Mouse (Mus musculus) CH12.LX (cell line): Measurements from ENCODE around the gene Rps6kb2. TPM values are rescaled to one million over a fixed set of nuclear protein-coding genes. Genes with fewer than 3 reads are reported as not detected.

Experiments
- DNase-seq: peaks from one replicate; pipeline ENCODE4 v3.0.0-alpha.2; 2013; ENCODE audit errors: extremely low read depth
- H3K27ac ChIP-seq: 2 replicates; pipeline ENCODE4 v1.5.1; 2012; ENCODE audit warnings: low read depth, mild to moderate bottlenecking, control low read depth, moderate library complexity; ENCODE audit not compliant: insufficient read depth
- H3K27me3 ChIP-seq: replicated peaks from 2 replicates; pipeline ENCODE3; 2012; ENCODE audit warnings: inconsistent platforms
- H3K36me3 ChIP-seq, 2 experiments: replicated peaks in 1 of 2; 2 replicates each; pipeline versions ENCODE3 to v1.6.1; 2012; ENCODE audit warnings: inconsistent platforms in 1 of 2, low read length in 1 of 2, mild to moderate bottlenecking in 1 of 2, mixed read lengths in 1 of 2, moderate library complexity in 1 of 2; ENCODE audit not compliant: control insufficient read depth in 1 of 2, insufficient read depth in 1 of 2
- H3K4me1 ChIP-seq, 2 experiments: 2 replicates each; pipeline ENCODE4 v1.6.1; 2012; ENCODE audit warnings: inconsistent platforms in 1 of 2, moderate library complexity in 1 of 2; ENCODE audit not compliant: insufficient read depth in 2 of 2, control insufficient read depth in 1 of 2
- H3K4me2 ChIP-seq: 2 replicates; pipeline ENCODE4 v1.6.1; 2012; ENCODE audit warnings: low read depth, mild to moderate bottlenecking, control low read depth; ENCODE audit not compliant: poor library complexity, insufficient read depth, severe bottlenecking
- H3K4me3 ChIP-seq, 3 experiments: fragments of 150-350 bp in 1 of 3; sonication (generic) in 1 of 3; replicated peaks in 1 of 3; 2 replicates each; pipeline versions ENCODE3 to v1.5.1; 2011 to 2012; ENCODE audit warnings: low read depth in 2 of 3, low read length in 2 of 3, mild to moderate bottlenecking in 2 of 3, moderate library complexity in 2 of 3, control low read depth in 1 of 3, improper control_type of control experiment in 1 of 3, inconsistent platforms in 1 of 3, mixed read lengths in 1 of 3; ENCODE audit not compliant: poor library complexity in 1 of 3
- H3K79me2 ChIP-seq: replicated peaks from 2 replicates; pipeline ENCODE4 v1.6.1; 2012; ENCODE audit warnings: mild to moderate bottlenecking, moderate library complexity; ENCODE audit not compliant: control insufficient read depth, poor library complexity, insufficient read depth, severe bottlenecking; ENCODE audit errors: extremely low read depth
- H3K9ac ChIP-seq: 2 replicates; pipeline ENCODE4 v1.6.1; 2012; ENCODE audit warnings: low read depth, mild to moderate bottlenecking, control low read depth, moderate library complexity; ENCODE audit not compliant: insufficient read depth
- H3K9me3 ChIP-seq: replicated peaks from 2 replicates; pipeline ENCODE3; 2012; ENCODE audit warnings: low read length, inconsistent platforms, mixed read lengths
- BHLHE40 ChIP-seq: IDR thresholded peaks from 2 replicates; pipeline ENCODE4 v1.6.1; 2011; ENCODE audit warnings: mild to moderate bottlenecking, low read depth, low read length, improper control_type of control experiment
- CHD1 ChIP-seq: IDR thresholded peaks from 2 replicates; pipeline ENCODE4 v1.6.1; 2012; ENCODE audit warnings: low read depth, low read length, improper control_type of control experiment, inconsistent platforms
- EP300 ChIP-seq: IDR thresholded peaks from 2 replicates; pipeline ENCODE4 v1.6.1; 2011; ENCODE audit warnings: low read length, improper control_type of control experiment
- GABPA ChIP-seq: IDR thresholded peaks from 2 replicates; pipeline ENCODE4 v1.6.1; 2012; ENCODE audit warnings: low read depth, low read length, improper control_type of control experiment, inconsistent platforms; ENCODE audit not compliant: insufficient replicate concordance
- JUN ChIP-seq: IDR thresholded peaks from 2 replicates; pipeline ENCODE4 v1.6.1; 2011; ENCODE audit warnings: low read depth, mild to moderate bottlenecking, low read length, improper control_type of control experiment, moderate library complexity; ENCODE audit not compliant: insufficient read depth
- MAX ChIP-seq: IDR thresholded peaks from 2 replicates; pipeline ENCODE4 v1.6.1; 2011; ENCODE audit warnings: low read length, improper control_type of control experiment
- MYC ChIP-seq: IDR thresholded peaks from 2 replicates; pipeline ENCODE4 v1.6.1; 2011; ENCODE audit warnings: low read depth, mild to moderate bottlenecking, improper control_type of control experiment, low read length
- NRF1 ChIP-seq: IDR thresholded peaks from 2 replicates; pipeline ENCODE4 v1.6.1; 2014; ENCODE audit warnings: low read depth, mild to moderate bottlenecking, inconsistent platforms, low read length, improper control_type of control experiment, moderate library complexity
- TBP ChIP-seq: conservative IDR thresholded peaks from 2 replicates; pipeline ENCODE4 v1.6.1; 2011; ENCODE audit warnings: low read depth, low read length, improper control_type of control experiment
- TCF12 ChIP-seq: IDR thresholded peaks from 2 replicates; pipeline ENCODE4 v1.6.1; 2014; ENCODE audit warnings: low read depth, mild to moderate bottlenecking, inconsistent platforms, low read length, improper control_type of control experiment
- UBTF ChIP-seq: IDR thresholded peaks from 2 replicates; pipeline ENCODE4 v1.6.1; 2012; ENCODE audit warnings: low read depth, mild to moderate bottlenecking, inconsistent platforms, low read length, improper control_type of control experiment, moderate library complexity
- USF1 ChIP-seq: IDR thresholded peaks from 2 replicates; pipeline ENCODE4 v1.6.1; 2014; ENCODE audit warnings: low read depth, mild to moderate bottlenecking, inconsistent platforms, low read length, improper control_type of control experiment
- ZMIZ1 ChIP-seq: IDR thresholded peaks from 2 replicates; pipeline ENCODE4 v1.6.1; 2012; ENCODE audit warnings: low read depth, mild to moderate bottlenecking, inconsistent platforms, low read length, improper control_type of control experiment
- dilution Hi-C: fragments of 300-500 bp; cut with MboI; formaldehyde crosslinking; loops from 2 replicates; pipeline ENCODE4 v1.14.3; 2020; ENCODE audit warnings: low sequenced_read_pairs; ENCODE audit not compliant: extremely low pct_unique_long_range_greater_than_20kb, extremely low pct_ligation_motif_present
- in situ Hi-C: fragments of 300-500 bp; cut with MboI; formaldehyde crosslinking; loops from 3 replicates; pipeline ENCODE4 v1.14.3; 2019; ENCODE audit warnings: low sequenced_read_pairs, low pct_ligation_motif_present, low pct_unique_long_range_greater_than_20kb, mixed read lengths
- polyA plus RNA-seq: library from polyadenylated mRNA; unstranded; fragments of >175 nt; gene quantifications from 2 replicates; pipeline ENCODE4 v1.2.1, GENCODE M21; 2012; ENCODE audit warnings: low read depth; ENCODE audit not compliant: insufficient read length
- total RNA-seq, 2 experiments: library from RNA; depleted of rRNA; stranded (reverse); fragments of 300-350 nt in 1 of 2; fragments of >200 nt in 1 of 2; gene quantifications; 2 replicates each; pipeline ENCODE4 v1.2.3; 2012 to 2014

The Rps6kb2 gene
- total and polyA plus RNA-seq, 3 experiments, result 9.7 to 26.6 (median 20.7) TPM

DNA sequence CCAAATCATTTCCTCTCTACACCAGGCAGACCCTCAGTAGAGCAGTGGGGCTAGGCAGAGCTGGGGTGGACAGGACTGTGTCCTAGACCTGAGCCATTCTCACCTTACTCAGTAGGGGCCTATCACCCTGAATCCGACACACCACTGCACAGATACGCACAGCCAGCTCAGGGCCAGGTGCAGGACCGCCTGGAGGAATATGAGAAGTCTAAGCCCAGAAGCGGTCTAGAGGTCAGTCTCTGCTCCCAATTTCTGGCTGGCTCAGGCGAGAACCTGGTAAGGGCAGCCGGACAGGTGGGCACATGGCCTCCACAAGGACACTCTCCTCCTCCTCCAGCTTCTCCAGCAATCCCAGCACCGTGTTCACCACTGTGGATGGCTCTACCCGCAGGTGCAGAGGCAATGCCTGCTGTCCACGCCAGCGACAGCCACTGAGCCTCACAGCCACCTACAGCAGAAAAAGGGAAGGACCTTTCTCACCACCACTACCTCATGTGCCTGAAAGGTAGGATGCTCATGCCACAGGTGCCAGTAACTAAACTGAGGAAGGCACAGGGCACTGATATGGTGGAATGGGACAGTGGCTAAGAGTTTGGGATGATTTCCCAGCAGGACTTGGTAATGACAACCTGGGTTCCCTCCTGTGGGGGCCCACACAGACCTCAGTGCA, 7.7 kb upstream of the Rps6kb2 start:
- Histone ChIP-seq H3K4me1 (peaks cover 11 to 45% of the 10 kb centered on the region in 2 experiments), H3K4me2 (no peak overlapping the region)

DNA sequence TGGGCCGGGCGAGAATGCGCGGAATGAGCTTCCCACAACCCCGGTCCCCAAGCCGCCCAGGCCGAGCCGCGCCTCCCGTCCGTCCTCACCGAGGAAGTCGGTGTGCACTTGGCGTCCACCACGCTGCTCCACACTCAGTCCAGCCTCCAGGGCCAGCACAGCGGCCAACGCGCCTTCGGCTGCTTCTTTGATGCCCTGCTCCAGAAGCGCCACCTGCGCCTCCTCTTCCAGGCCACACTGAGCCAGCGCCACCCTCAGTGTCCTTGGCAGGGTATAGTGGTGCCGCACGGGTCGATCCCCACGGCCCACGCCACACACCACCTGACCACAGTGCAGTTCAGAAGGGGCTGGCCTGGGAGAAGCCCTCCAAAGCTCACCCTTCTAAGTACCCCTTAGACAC, 6.7 kb upstream of the Rps6kb2 start:
- H3K4me2 ChIP-seq, result peak overlapping the region; percentile 72
- DNase-seq, result no peak
- H3K9me3 ChIP-seq, result peaks cover 2% of the 10 kb centered on the region
- no peaks in the 10 kb centered on the region for H3K27me3 ChIP-seq
- in situ Hi-C loops, result no loop called here
- peak overlapping the region; percentile 41 to 62 (median 53) for H3K4me3 ChIP-seq
- H3K27ac ChIP-seq, result peak overlapping the region; percentile 65
- no peaks in the 10 kb centered on the region for H3K79me2 ChIP-seq
- peak overlapping the region; percentile 79 for H3K9ac ChIP-seq
- dilution Hi-C loops, result no loop called here
- peaks cover 11 to 49% of the 10 kb centered on the region in 2 experiments for H3K4me1 ChIP-seq
- peaks cover 0 to 34% of the 10 kb centered on the region in 2 experiments for H3K36me3 ChIP-seq
- TF ChIP-seq CHD1, result no peak
- peak; percentile 21; the same call in 1 of the 2 replicates for TF ChIP-seq UBTF

More for the DNA sequence above, 7.7 kb upstream of the Rps6kb2 start:
- Histone ChIP-seq H3K27me3 (no peaks in the 10 kb centered on the region), H3K27ac (no peak overlapping the region), H3K4me3 (no peak overlapping the region), H3K36me3 (peaks cover 0 to 36% of the 10 kb centered on the region in 2 experiments), H3K9ac (no peak overlapping the region), H3K9me3 (peaks cover 2% of the 10 kb centered on the region), H3K79me2 (no peaks in the 10 kb centered on the region)
- in situ Hi-C loops, result no loop called here
- TF ChIP-seq JUN (no peak), MYC (no peak), ZMIZ1 (no peak), EP300 (no peak), USF1 (no peak), MAX (no peak), GABPA (no peak), TCF12 (no peak), NRF1 (no peak), TBP (no peak), BHLHE40 (no peak), CHD1 (no peak)
- TF ChIP-seq, all 38 proteins: peak for 0
- dilution Hi-C loops, result no loop called here
- no peak for DNase-seq
